Mouse (Mus musculus): Measurements from ENCODE around the gene Pip5k1c.

DNA sequence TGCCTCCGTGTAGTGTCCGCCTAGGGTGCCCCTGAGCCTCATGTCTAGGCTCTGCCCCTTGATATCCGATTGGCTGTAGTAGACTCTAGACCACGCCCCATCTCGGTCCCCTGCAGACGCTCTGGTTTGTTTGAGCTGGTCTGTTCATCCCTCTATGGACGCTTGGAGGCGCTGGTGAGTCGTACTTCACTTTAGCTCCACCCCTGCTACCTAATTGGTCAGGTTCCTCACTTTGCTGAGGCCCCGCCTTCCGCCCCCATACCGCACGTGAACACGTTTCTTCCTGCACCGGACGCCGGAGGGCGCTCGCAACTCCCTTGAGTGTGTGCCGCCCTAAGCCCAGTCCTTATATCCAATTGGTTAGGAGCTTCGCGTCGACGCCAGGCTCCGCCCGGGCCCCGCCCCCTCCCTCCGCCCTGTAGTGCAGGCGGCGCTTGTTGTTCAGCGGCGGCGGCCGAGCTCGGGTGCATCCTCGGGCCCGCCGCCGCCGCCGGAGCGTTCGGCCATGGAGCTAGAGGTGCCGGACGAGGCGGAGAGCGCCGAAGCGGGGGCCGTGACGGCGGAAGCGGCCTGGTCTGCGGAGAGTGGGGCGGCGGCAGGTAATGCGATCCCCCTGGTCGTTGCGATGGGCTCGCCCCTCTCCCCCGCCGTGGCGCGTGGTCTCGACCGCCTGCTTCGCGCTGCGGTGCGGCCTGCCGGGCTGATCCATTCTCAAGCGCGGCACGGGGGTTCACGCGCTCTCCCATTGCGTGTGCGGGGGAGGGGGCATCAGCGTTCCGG is at the start of gene Pip5k1c:
- TF ChIP-seq POLR2A (IDR thresholded peaks at IDR 0.05; ENCODE audit: insufficient read depth, low read length): no peak
- no peak for TF ChIP-seq CTCF (IDR thresholded peaks at IDR 0.05; ENCODE audit: low read depth, low read length)
